Mouse (Mus musculus): ENCODE results near the gene Terf2ip. TPM values are rescaled to one million over a fixed set of nuclear protein-coding genes. Genes with fewer than 3 reads are reported as not detected.

Gene Terf2ip
- polyA plus RNA-seq, 1 experiment from 2014 or later, result 23.1 TPM

GRCm38 (mm10) chr8:111976326-111976725 lies 34.9 kb upstream of the Terf2ip start:
- WGBS, result 84% methylated on average over 2 of the region's 2 CpGs
- no peak overlapping the region for H3K27ac ChIP-seq
- peaks cover 6% of the 10 kb centered on the region for H3K36me3 ChIP-seq
- H3K4me2 ChIP-seq, result no peak overlapping the region
- H3K4me1 ChIP-seq, result no peaks in the 10 kb centered on the region
- H3K9me3 ChIP-seq, result no peaks in the 10 kb centered on the region
- no peak overlapping the region for H3K4me3 ChIP-seq (replicated peaks)
- ATAC-seq (ENCODE audit: insufficient read depth, low FRiP score, low read depth), result no peak
- no peaks in the 10 kb centered on the region for H3K27me3 ChIP-seq (replicated peaks)
- no peak overlapping the region for H3K9ac ChIP-seq

DNA sequence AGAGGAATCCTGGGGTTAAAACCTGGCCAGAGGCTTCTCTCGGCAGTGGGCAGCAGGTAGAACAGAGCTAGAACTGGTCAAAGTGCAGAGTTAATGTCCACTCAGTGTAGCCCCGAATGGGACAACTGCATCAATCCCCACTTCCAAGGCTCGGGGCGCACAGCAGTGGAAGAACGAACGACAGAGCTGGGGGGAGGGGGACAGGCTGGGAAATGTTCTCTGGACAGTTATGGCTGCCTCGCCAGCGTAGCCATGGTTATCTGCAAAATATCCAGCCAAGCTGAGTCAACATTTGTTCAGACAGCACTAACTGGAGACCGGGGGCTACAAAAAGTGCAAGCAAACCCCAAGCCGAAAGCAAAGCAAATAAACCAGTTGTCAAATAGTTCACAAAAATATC lies 33.1 kb upstream of the Terf2ip start:
- no peak for ATAC-seq (ENCODE audit: insufficient read depth, low FRiP score, low read depth)
- Histone ChIP-seq H3K36me3 (peaks cover 6% of the 10 kb centered on the region), H3K4me2 (no peak overlapping the region), H3K9me3 (no peaks in the 10 kb centered on the region), H3K27me3 (replicated peaks) (no peaks in the 10 kb centered on the region), H3K9ac (no peak overlapping the region), H3K4me3 (replicated peaks) (no peak overlapping the region), H3K27ac (no peak overlapping the region), H3K4me1 (no peaks in the 10 kb centered on the region)
- WGBS, result 64% methylated on average over 10 of the region's 10 CpGs

DNA sequence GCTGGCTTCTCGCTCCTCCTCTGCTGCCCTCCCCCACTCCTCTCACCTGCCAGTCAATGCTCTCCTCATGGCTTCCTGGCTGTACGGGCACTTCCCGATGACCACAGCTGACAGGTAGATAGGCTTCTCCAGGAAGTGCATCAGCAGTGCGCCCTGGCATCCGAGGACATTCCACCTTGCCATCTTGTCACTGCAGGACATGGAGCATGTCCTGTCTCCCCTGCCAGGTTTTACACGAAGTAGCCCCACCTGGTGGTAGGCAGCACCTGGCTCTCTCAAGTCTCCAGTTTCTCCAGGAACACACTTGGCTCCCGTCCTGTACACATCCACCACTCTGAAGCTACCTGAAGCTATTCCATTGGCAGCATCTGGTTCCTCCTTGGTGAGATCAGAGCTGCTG lies 29.1 kb upstream of the Terf2ip start:
- Histone ChIP-seq H3K27ac (no peak overlapping the region), H3K9ac (no peak overlapping the region), H3K4me1 (no peaks in the 10 kb centered on the region), H3K36me3 (peaks cover 10% of the 10 kb centered on the region), H3K9me3 (no peaks in the 10 kb centered on the region), H3K4me2 (no peak overlapping the region), H3K4me3 (replicated peaks) (no peak overlapping the region), H3K27me3 (replicated peaks) (no peaks in the 10 kb centered on the region)
- ATAC-seq (ENCODE audit: insufficient read depth, low FRiP score, low read depth), result no peak
- WGBS, result 68% methylated on average over 7 of the region's 7 CpGs

GRCm38 (mm10) chr8:111984511-111984910 lies 26.7 kb upstream of the Terf2ip start:
- 76% methylated on average over 10 of the region's 10 CpGs for WGBS
- ATAC-seq (ENCODE audit: insufficient read depth, low FRiP score, low read depth), result no peak
- H3K4me1 ChIP-seq, result no peaks in the 10 kb centered on the region
- H3K27me3 ChIP-seq (replicated peaks), result no peaks in the 10 kb centered on the region
- no peak overlapping the region for H3K4me2 ChIP-seq
- peaks cover 24% of the 10 kb centered on the region for H3K36me3 ChIP-seq
- H3K9ac ChIP-seq, result no peak overlapping the region
- no peak overlapping the region for H3K27ac ChIP-seq
- H3K4me3 ChIP-seq (replicated peaks), result no peak overlapping the region
- no peaks in the 10 kb centered on the region for H3K9me3 ChIP-seq

DNA sequence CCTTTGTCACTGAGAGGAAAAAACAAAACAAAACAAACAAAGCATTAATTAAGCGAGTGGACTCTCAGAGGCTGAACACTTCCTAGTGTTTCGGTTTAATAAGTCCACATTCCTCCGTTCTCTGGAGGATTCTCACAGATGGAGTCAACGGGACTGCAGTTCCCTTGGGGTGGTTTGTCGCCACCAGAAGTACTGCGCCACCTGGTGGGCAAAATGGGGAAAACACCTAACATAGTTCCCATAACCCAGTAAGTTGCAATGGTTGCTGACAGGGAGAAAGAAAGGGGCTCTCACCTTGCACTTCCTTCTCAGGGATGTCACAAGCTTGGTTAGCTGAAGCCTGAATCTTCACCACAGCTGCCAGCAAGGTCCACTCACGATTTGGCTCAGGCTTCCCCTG lies 21.3 kb upstream of the Terf2ip start:
- no peak overlapping the region for H3K9ac ChIP-seq
- peaks cover 4% of the 10 kb centered on the region for H3K4me1 ChIP-seq
- ATAC-seq (ENCODE audit: insufficient read depth, low FRiP score, low read depth), result no peak; the same call in 1 of the 2 replicates
- no peak overlapping the region for H3K27ac ChIP-seq
- no peak overlapping the region for H3K4me2 ChIP-seq
- peaks cover 39% of the 10 kb centered on the region for H3K36me3 ChIP-seq
- 12% methylated on average over 7 of the region's 7 CpGs for WGBS
- H3K9me3 ChIP-seq, result no peaks in the 10 kb centered on the region
- H3K27me3 ChIP-seq (replicated peaks), result no peaks in the 10 kb centered on the region
- H3K4me3 ChIP-seq (replicated peaks), result no peak overlapping the region

GRCm38 (mm10) chr8:111991278-111991677 lies 19.9 kb upstream of the Terf2ip start:
- Histone ChIP-seq H3K27ac (no peak overlapping the region), H3K4me2 (peak overlapping the region; percentile 71), H3K36me3 (peaks cover 35% of the 10 kb centered on the region), H3K4me1 (peaks cover 4% of the 10 kb centered on the region), H3K9me3 (no peaks in the 10 kb centered on the region), H3K27me3 (replicated peaks) (no peaks in the 10 kb centered on the region), H3K4me3 (replicated peaks) (peak overlapping the region; percentile 89), H3K9ac (peak overlapping the region; percentile 76; the same call in 1 of the 2 replicates)
- ATAC-seq (ENCODE audit: insufficient read depth, low FRiP score, low read depth), result no peak
- WGBS, result 52% methylated on average over 8 of the region's 8 CpGs

- Histone ChIP-seq H3K36me3 (peaks cover 36% of the 10 kb centered on the region), H3K4me3 (replicated peaks) (peak within 1 kb of the TSS; percentile 89), H3K9me3 (no peaks in the 10 kb centered on the region), H3K9ac (peak within 1 kb of the TSS; percentile 76), H3K4me2 (peak within 1 kb of the TSS; percentile 71), H3K4me1 (peaks cover 4% of the 10 kb centered on the region), H3K27me3 (replicated peaks) (no peaks in the 10 kb centered on the region), H3K27ac (no peak within 1 kb of the TSS)
- ATAC-seq (ENCODE audit: insufficient read depth, low FRiP score, low read depth), result peak; percentile 90
- WGBS, result 3% methylated on average over 33 of the region's 33 CpGs
These were observed 19.0 kb upstream of the Terf2ip start, which contains the start of gene Adat1 for GRCm38 (mm10) chr8:111992013-111992702. Adat1 (minus strand) TSS chr8:111992302.

DNA sequence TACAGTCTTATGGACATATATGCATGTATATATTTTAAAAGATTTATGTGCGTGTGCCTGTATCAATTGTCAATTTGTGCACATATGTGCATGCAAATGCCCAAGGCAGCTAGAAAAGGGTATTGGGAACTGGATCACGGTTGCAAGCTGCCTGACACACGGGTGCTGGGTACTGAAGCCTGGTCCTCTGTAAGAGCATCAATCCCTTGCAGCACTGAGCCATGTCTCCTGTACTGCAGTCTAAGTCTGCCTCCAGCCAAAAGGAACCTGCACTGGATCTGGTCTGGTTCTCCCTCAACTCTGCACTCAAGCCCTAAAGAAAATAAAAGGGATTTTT lies 18.5 kb upstream of the Terf2ip start:
- ATAC-seq (ENCODE audit: insufficient read depth, low FRiP score, low read depth), result no peak
- Histone ChIP-seq H3K4me2 (peak overlapping the region; percentile 71; the same call in 1 of the 2 replicates), H3K4me1 (peaks cover 4% of the 10 kb centered on the region), H3K27ac (no peak overlapping the region), H3K9ac (no peak overlapping the region), H3K36me3 (peaks cover 38% of the 10 kb centered on the region), H3K27me3 (replicated peaks) (no peaks in the 10 kb centered on the region), H3K4me3 (replicated peaks) (no peak overlapping the region; the same call in 1 of the 2 replicates), H3K9me3 (no peaks in the 10 kb centered on the region)
- 80% methylated on average over 3 of the region's 3 CpGs for WGBS

GRCm38 (mm10) chr8:112004754-112005153 lies 6.4 kb upstream of the Terf2ip start:
- Histone ChIP-seq H3K9me3 (no peaks in the 10 kb centered on the region), H3K4me2 (no peak overlapping the region), H3K4me1 (no peaks in the 10 kb centered on the region), H3K9ac (no peak overlapping the region), H3K4me3 (replicated peaks) (no peak overlapping the region), H3K27me3 (replicated peaks) (no peaks in the 10 kb centered on the region), H3K27ac (no peak overlapping the region), H3K36me3 (peaks cover 50% of the 10 kb centered on the region)
- no peak for ATAC-seq (ENCODE audit: insufficient read depth, low FRiP score, low read depth)

GRCm38 (mm10) chr8:112005601-112006000 lies 5.6 kb upstream of the Terf2ip start:
- WGBS, result 88% methylated on average over 6 of the region's 6 CpGs
- Histone ChIP-seq H3K9ac (no peak overlapping the region), H3K27me3 (replicated peaks) (no peaks in the 10 kb centered on the region), H3K4me1 (no peaks in the 10 kb centered on the region), H3K36me3 (peaks cover 42% of the 10 kb centered on the region), H3K27ac (no peak overlapping the region), H3K4me3 (replicated peaks) (no peak overlapping the region), H3K4me2 (no peak overlapping the region), H3K9me3 (no peaks in the 10 kb centered on the region)
- ATAC-seq (ENCODE audit: insufficient read depth, low FRiP score, low read depth), result no peak

GRCm38 (mm10) chr8:112007669-112008068 lies 3.5 kb upstream of the Terf2ip start:
- Histone ChIP-seq H3K4me1 (peaks cover 4% of the 10 kb centered on the region; the same call in 1 of the 2 replicates), H3K36me3 (peaks cover 21% of the 10 kb centered on the region), H3K4me3 (replicated peaks) (no peak overlapping the region), H3K27me3 (replicated peaks) (no peaks in the 10 kb centered on the region), H3K27ac (no peak overlapping the region), H3K4me2 (no peak overlapping the region), H3K9ac (no peak overlapping the region), H3K9me3 (no peaks in the 10 kb centered on the region)
- 89% methylated on average over 2 of the region's 2 CpGs for WGBS
- ATAC-seq (ENCODE audit: insufficient read depth, low FRiP score, low read depth), result no peak

DNA sequence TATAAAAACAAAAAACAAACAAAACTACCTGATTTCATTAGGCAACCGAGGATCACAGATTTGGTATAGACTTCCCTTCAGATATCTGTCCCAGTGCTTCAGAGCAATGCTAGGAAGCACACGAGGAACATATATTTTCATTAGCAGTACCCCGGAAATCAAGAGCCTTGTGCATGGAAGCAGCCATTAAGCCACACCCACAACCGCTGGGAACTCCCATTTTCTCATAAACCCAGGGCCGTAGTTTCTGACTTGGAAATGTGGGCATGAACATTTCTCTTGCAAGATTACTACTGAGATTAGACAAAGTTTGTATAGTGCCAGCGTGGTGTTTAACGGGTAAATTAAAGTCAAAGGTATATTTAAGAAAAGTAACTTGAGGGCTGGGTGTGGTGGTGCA lies 1.6 kb upstream of the Terf2ip start:
- ATAC-seq (ENCODE audit: insufficient read depth, low FRiP score, low read depth), result no peak
- H3K27ac ChIP-seq, result no peak overlapping the region
- no peaks in the 10 kb centered on the region for H3K9me3 ChIP-seq
- H3K4me2 ChIP-seq, result peak overlapping the region; percentile 68; the same call in 1 of the 2 replicates
- WGBS, result 91% methylated on average over 7 of the region's 7 CpGs
- no peak overlapping the region for H3K9ac ChIP-seq
- H3K4me1 ChIP-seq, result peaks cover 10% of the 10 kb centered on the region; the same call in 1 of the 2 replicates
- H3K27me3 ChIP-seq (replicated peaks), result no peaks in the 10 kb centered on the region
- no peak overlapping the region for H3K4me3 ChIP-seq (replicated peaks)
- H3K36me3 ChIP-seq, result peaks cover 12% of the 10 kb centered on the region; the same call in 1 of the 2 replicates

Data from stomach, embryonic 15.5 days (tissue).